Mouse (Mus musculus): Measurements from ENCODE around the gene Eva1a. TPM values are rescaled to one million over a fixed set of nuclear protein-coding genes. Genes with fewer than 3 reads are reported as not detected.

The Eva1a gene
- polyA plus RNA-seq, 1 experiment from 2014 or later = 60.8 TPM

DNA sequence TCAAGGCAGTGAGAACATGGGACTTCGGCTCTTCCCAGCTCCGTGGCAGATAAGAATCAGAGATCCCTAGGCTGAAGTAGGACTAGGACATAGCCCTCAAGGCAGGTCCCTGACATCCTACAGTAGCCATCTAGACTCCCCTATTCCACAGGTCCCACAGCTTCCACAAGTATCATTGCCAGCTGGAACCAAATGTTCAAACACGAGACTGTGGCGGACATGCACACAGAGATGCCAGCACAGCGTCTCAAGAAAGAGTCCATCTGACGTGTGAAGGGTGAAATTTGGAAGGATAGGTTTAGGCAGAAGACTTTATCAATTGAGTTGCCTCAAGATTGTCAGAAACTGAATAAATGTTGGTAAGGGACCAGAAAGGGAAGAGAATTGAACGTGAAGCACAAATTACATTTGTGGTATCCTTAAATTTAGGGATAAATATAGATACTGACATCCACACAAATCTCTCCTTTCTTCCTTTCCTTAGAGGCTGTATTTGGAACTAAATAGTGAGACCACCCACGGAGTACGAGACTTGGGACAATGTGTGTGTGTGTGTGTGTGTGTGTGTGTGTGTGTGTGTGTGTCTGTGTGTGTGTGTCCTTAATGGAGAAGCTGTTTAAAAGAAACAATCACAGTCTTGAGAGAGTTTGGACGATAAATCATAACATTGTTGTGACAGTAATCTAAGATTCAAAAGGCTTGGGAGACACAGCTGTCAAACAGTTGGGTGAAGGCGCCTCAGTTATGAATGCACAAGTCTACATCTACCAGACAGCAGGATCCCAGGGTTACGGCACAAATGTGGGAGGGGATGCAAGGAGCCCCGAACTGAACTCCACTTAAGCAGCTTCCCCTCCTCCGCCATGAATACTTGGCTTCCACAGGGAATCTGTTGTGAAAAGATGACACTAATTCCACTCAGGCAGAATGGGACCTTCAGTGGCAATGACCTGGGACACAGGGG is 71.6 kb downstream of the Eva1a start:
- Histone ChIP-seq H3K27me3 (ENCODE audit: insufficient read depth, low read length) (no peaks in the 10 kb centered on the region), H3K9me3 (replicated peaks; ENCODE audit: low read length) (no peaks in the 10 kb centered on the region), H3K9ac (ENCODE audit: low read depth, low read length) (no peak overlapping the region), H3K36me3 (ENCODE audit: insufficient read depth, low read length) (no peaks in the 10 kb centered on the region), H3K4me1 (replicated peaks; ENCODE audit: insufficient read depth, low read length) (no peaks in the 10 kb centered on the region), H3K27ac (no peak overlapping the region), H3K4me3 (replicated peaks; ENCODE audit: low read depth, low read length) (no peak overlapping the region), H3K4me2 (ENCODE audit: low read length) (no peak overlapping the region)
- WGBS = 61% methylated on average over 14 of the region's 14 CpGs
- ATAC-seq (replicated peaks; ENCODE audit: low FRiP score, low read depth) (no peak), DNase-seq (ENCODE audit: low spot score) (peak; percentile 46)
- TF ChIP-seq CTCF (IDR thresholded peaks at IDR 0.05; ENCODE audit: low read depth) = no peak

DNA sequence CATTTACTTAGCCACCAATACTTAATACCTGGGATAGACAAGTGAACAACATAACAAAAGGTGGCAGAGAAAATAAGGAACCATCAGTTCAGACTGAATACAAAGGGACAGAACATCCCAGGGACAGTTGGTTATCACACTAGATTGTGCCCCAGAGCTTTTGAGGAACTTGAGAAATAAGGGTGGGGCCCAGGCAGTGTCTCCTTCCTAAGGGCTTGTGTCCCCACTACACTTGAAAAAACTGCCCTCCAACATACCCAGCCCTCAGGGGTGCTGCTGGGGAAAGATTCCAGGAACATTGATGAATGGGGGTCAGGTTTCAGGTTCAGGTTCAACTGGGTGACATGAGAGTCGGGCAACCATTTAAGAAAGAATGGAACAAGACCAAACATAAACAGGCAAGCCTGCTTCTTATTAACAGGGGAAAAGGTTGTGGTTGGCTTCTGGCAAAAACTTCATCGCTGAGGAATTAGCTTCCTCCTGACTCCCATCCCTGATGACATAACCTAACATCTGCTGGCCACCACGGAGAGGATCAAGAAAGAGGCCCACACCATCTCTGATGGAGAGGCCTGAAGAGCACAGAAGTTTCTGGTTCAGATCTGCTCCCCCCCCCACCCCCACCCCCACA is 74.6 kb downstream of the Eva1a start:
- Histone ChIP-seq H3K9ac (ENCODE audit: low read depth, low read length) (no peak overlapping the region), H3K4me1 (replicated peaks; ENCODE audit: insufficient read depth, low read length) (no peaks in the 10 kb centered on the region), H3K36me3 (ENCODE audit: insufficient read depth, low read length) (no peaks in the 10 kb centered on the region), H3K27ac (no peak overlapping the region), H3K9me3 (replicated peaks; ENCODE audit: low read length) (no peaks in the 10 kb centered on the region), H3K4me3 (replicated peaks; ENCODE audit: low read depth, low read length) (no peak overlapping the region), H3K4me2 (ENCODE audit: low read length) (no peak overlapping the region), H3K27me3 (ENCODE audit: insufficient read depth, low read length) (no peaks in the 10 kb centered on the region)
- no peak for ATAC-seq (replicated peaks; ENCODE audit: low FRiP score, low read depth)
- DNase-seq (ENCODE audit: low spot score) = no peak
- 25% methylated on average over 3 of the region's 3 CpGs for WGBS
- no peak for TF ChIP-seq CTCF (IDR thresholded peaks at IDR 0.05; ENCODE audit: low read depth)

DNA sequence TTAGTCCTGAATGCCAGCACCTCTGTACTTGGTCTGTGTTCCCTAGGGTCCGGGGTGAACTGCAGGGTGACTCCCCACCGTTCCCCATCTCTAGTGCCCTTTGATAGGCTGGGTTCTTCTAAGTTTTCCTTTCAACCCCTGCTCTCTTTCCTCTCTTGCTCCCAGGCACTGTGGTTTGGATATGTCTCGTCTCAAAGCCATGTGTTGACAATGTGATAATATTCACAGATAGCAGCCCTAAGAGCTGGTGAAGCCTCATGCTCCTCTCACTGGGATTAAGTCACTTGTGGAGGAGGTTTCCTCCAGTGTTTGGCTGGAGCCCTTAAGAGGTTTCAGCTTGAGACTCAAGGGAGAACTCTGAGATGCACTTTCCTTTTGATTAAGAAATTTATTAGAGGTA is 75.3 kb downstream of the Eva1a start:
- 74% methylated on average over 3 of the region's 3 CpGs for WGBS

DNA sequence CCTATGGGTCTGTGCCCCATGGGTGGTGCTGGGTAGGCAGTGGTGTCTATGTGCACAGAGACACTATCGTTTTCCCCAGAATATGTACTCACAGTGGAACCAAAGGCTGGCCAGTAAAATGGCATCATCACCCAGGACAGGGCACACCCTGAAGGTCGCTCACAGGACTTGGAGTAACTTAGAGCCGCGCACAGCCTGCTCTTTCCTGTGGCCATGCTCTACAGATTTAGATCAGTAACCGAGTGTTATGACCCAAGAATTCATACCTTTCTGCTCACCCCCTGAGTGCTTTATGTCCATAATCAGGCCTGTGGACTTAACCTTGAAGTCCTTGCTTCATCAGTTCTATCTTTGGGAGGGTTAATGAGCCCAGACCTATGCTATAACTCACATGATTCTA is 77.0 kb downstream of the Eva1a start:
- 39% methylated on average over 5 of the region's 5 CpGs for WGBS
- no peak overlapping the region for H3K9ac ChIP-seq (ENCODE audit: low read depth, low read length)
- H3K4me2 ChIP-seq (ENCODE audit: low read length) = no peak overlapping the region
- no peaks in the 10 kb centered on the region for H3K27me3 ChIP-seq (ENCODE audit: insufficient read depth, low read length)
- H3K4me3 ChIP-seq (replicated peaks; ENCODE audit: low read depth, low read length) = no peak overlapping the region
- no peaks in the 10 kb centered on the region for H3K9me3 ChIP-seq (replicated peaks; ENCODE audit: low read length)
- DNase-seq (ENCODE audit: low spot score) = peak; percentile 46
- no peak for TF ChIP-seq CTCF (IDR thresholded peaks at IDR 0.05; ENCODE audit: low read depth)
- H3K27ac ChIP-seq = no peak overlapping the region
- H3K4me1 ChIP-seq (replicated peaks; ENCODE audit: insufficient read depth, low read length) = no peaks in the 10 kb centered on the region
- H3K36me3 ChIP-seq (ENCODE audit: insufficient read depth, low read length) = no peaks in the 10 kb centered on the region
- ATAC-seq (replicated peaks; ENCODE audit: low FRiP score, low read depth) = peak; percentile 74; the same call in 1 of the 2 replicates

More for the DNA sequence above, 75.3 kb downstream of the Eva1a start:
- H3K27me3 ChIP-seq (ENCODE audit: insufficient read depth, low read length) = no peaks in the 10 kb centered on the region
- no peak overlapping the region for H3K27ac ChIP-seq
- TF ChIP-seq CTCF (IDR thresholded peaks at IDR 0.05; ENCODE audit: low read depth) = no peak
- no peaks in the 10 kb centered on the region for H3K36me3 ChIP-seq (ENCODE audit: insufficient read depth, low read length)
- no peaks in the 10 kb centered on the region for H3K4me1 ChIP-seq (replicated peaks; ENCODE audit: insufficient read depth, low read length)
- H3K4me2 ChIP-seq (ENCODE audit: low read length) = no peak overlapping the region
- DNase-seq (ENCODE audit: low spot score) (no peak), ATAC-seq (replicated peaks; ENCODE audit: low FRiP score, low read depth) (no peak)
- no peaks in the 10 kb centered on the region for H3K9me3 ChIP-seq (replicated peaks; ENCODE audit: low read length)
- H3K9ac ChIP-seq (ENCODE audit: low read depth, low read length) = no peak overlapping the region
- no peak overlapping the region for H3K4me3 ChIP-seq (replicated peaks; ENCODE audit: low read depth, low read length)

DNA sequence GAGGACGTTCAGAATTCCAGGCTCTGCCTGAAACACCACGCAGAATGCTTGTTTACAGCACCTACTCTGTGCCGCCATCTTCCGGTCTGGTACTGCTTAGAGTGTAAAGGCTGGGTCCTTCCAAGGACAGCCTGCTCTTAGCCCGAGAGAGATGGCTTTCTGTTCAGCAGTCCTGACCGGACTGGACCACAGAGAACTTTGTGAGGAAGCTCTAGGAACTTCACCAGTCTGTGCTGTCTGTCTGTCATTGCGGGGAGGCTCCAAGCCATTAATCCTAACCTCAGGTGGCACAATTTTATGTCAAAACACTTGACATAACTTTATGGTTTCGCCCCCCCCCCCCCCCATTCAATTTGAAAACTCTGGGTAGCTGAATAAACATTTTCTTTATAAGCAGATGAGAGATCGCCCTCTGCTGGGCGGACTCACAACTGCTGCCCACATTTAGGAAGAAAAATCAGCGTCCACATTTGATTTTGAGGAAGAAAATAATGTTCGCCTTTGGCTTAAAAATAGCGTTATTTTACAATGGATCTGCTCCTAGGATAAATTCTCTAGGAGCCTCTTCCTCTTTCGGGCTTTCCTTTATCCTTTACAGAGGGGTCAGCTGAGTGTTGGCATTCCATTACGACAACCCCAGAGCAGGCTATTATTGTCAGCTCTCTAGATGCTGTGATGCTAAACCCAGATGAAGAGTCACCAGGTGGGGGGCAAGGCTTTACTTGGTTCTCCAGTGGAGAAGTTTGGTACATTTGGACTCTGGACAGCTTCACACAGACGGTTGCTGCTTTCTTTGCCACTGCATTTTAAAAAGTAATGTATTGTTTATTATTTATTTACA is 78.7 kb downstream of the Eva1a start:
- Histone ChIP-seq H3K9ac (ENCODE audit: low read depth, low read length) (no peak overlapping the region), H3K36me3 (ENCODE audit: insufficient read depth, low read length) (no peaks in the 10 kb centered on the region), H3K4me2 (ENCODE audit: low read length) (peak overlapping the region; percentile 34; the same call in 1 of the 2 replicates), H3K9me3 (replicated peaks; ENCODE audit: low read length) (no peaks in the 10 kb centered on the region), H3K4me1 (replicated peaks; ENCODE audit: insufficient read depth, low read length) (no peaks in the 10 kb centered on the region), H3K27me3 (ENCODE audit: insufficient read depth, low read length) (no peaks in the 10 kb centered on the region), H3K4me3 (replicated peaks; ENCODE audit: low read depth, low read length) (no peak overlapping the region), H3K27ac (no peak overlapping the region)
- peak; percentile 61 for TF ChIP-seq CTCF (IDR thresholded peaks at IDR 0.05; ENCODE audit: low read depth)
- ATAC-seq (replicated peaks; ENCODE audit: low FRiP score, low read depth) (peak; percentile 74), DNase-seq (ENCODE audit: low spot score) (peak; percentile 85)
- WGBS = 19% methylated on average over 16 of the region's 16 CpGs

DNA sequence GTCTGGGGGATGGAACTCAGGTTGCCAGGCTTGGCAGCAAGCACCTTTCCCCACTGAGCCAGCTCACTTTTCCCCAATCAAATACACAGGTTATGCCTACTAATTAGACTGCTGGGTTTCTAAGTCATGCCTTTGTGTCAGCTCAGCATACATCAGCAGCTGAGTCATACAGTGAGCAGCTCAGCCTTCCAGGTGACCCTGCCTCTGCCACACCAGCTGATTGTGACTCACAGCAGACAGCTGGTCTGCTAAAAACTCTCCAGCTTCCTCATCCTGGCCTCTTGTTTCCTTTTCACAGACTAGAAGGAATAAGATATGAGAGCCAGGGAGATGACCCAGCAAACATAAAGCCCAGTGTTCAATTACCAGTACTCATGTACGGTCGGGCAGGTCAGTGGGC is 84.3 kb downstream of the Eva1a start:
- peak; percentile 62; the same call in 1 of the 2 replicates for ATAC-seq (replicated peaks; ENCODE audit: low FRiP score, low read depth)
- TF ChIP-seq CTCF (IDR thresholded peaks at IDR 0.05; ENCODE audit: low read depth) = no peak

More for the DNA sequence above, 84.3 kb downstream of the Eva1a start:
- no peaks in the 10 kb centered on the region for H3K36me3 ChIP-seq (ENCODE audit: insufficient read depth, low read length)
- H3K9ac ChIP-seq (ENCODE audit: low read depth, low read length) = no peak overlapping the region
- no peak overlapping the region for H3K4me3 ChIP-seq (replicated peaks; ENCODE audit: low read depth, low read length)
- no peaks in the 10 kb centered on the region for H3K27me3 ChIP-seq (ENCODE audit: insufficient read depth, low read length)
- 47% methylated on average over 2 of the region's 2 CpGs for WGBS
- no peaks in the 10 kb centered on the region for H3K9me3 ChIP-seq (replicated peaks; ENCODE audit: low read length)
- peak; percentile 9 for DNase-seq (ENCODE audit: low spot score)
- H3K27ac ChIP-seq = no peak overlapping the region
- no peaks in the 10 kb centered on the region for H3K4me1 ChIP-seq (replicated peaks; ENCODE audit: insufficient read depth, low read length)
- H3K4me2 ChIP-seq (ENCODE audit: low read length) = no peak overlapping the region

Measured in kidney, postnatal 0 days (tissue).